Mouse (Mus musculus) erythroblast, embryonic 14.5 days (primary cell): Measurements from ENCODE around the gene Ccdc50.

ENCODE experiments used
- GATA1 ChIP-seq: IDR thresholded peaks from 2 replicates; pipeline ENCODE4 v1.6.1; 2012; ENCODE audit warnings: low read length, inconsistent platforms, mixed read lengths
- TAL1 ChIP-seq: IDR thresholded peaks from 3 replicates; pipeline ENCODE4 v1.6.1; 2012; ENCODE audit warnings: low read length, inconsistent platforms, mixed read lengths

- TF ChIP-seq GATA1 (no peak), TAL1 (no peak)
These were observed 62.0 kb downstream of the Ccdc50 start for GRCm38 (mm10) chr16:27450655-27451054.
